Mouse (Mus musculus) heart, postnatal 36 days (tissue): ENCODE measurements around the gene Pcyt1a. TPM values are rescaled to one million over a fixed set of nuclear protein-coding genes. Genes with fewer than 3 reads are reported as not detected.
A peak's percentile ranks its signal among the peaks of the same experiment; 100 is the strongest.
"Not testable (repeated sequence)": the region's sequence is repeated elsewhere in the genome, so short reads cannot be mapped to it uniquely, and the experiment has no call there.

ENCODE experiments used
- DNase-seq, 2 experiments: peaks; one replicate each; pipeline ENCODE4 v3.0.0; 2021 to 2022
- intact Hi-C: fragments of 180-260 bp; cut with DNase I; formaldehyde crosslinking; loops from one replicate; pipeline ENCODE4 v1.15.1; 2025
- total RNA-seq, 2 experiments: library from RNA; stranded (reverse); gene quantifications; 2 replicates each; pipeline ENCODE4 v1.2.3; 2021

Gene Pcyt1a
- total RNA-seq, 2 experiments from 2014 or later: 127 to 141 TPM

- intact Hi-C loops: loop anchor here (5.0 kb wide), 2 partner anchors 100 to 180 kb away; partner anchors contain the start of gene Ubxn7
Observed at GRCm38 (mm10) chr16:32431926-32432325, 1.2 kb downstream of the Pcyt1a start.

GRCm38 (mm10) chr16:32433138-32433537 is 2.4 kb downstream of the Pcyt1a start:
- intact Hi-C loops: loop anchor here (5.0 kb wide), 2 partner anchors 101 to 179 kb away; partner anchors contain the start of gene Ubxn7
- no peak for DNase-seq

More at GRCm38 (mm10) chr16:32431926-32432325, 1.2 kb downstream of the Pcyt1a start:
- DNase-seq: no peak

GRCm38 (mm10) chr16:32434066-32434465 is 3.3 kb downstream of the Pcyt1a start:
- intact Hi-C loops: loop anchor here (5.0 kb wide), 2 partner anchors 102 to 178 kb away; partner anchors contain the start of gene Ubxn7
- DNase-seq: peak; percentile 30 to 43

GRCm38 (mm10) chr16:32434691-32435090 is 4.0 kb downstream of the Pcyt1a start:
- intact Hi-C loops: loop anchor here (5.0 kb wide), 2 partner anchors 102 to 178 kb away; partner anchors contain the start of gene Ubxn7
- DNase-seq: no peak

GRCm38 (mm10) chr16:32436657-32437056 is 5.9 kb downstream of the Pcyt1a start:
- DNase-seq: no peak
- intact Hi-C loops: no loop called here

GRCm38 (mm10) chr16:32437266-32437665 is 6.5 kb downstream of the Pcyt1a start:
- intact Hi-C loops: no loop called here
- DNase-seq: no peak

- DNase-seq: no peak
- intact Hi-C loops: no loop called here
Observed at GRCm38 (mm10) chr16:32441432-32441831, 10.7 kb downstream of the Pcyt1a start.

- DNase-seq, intact Hi-C loops: not testable (repeated sequence)
Observed at GRCm38 (mm10) chr16:32444615-32445014, 13.9 kb downstream of the Pcyt1a start.

- intact Hi-C loops: no loop called here
- DNase-seq: no peak
Observed at GRCm38 (mm10) chr16:32445558-32445957, 14.8 kb downstream of the Pcyt1a start.

GRCm38 (mm10) chr16:32446563-32447138 is 15.9 kb downstream of the Pcyt1a start:
- DNase-seq: no peak
- intact Hi-C loops: no loop called here

GRCm38 (mm10) chr16:32449665-32450064 is 18.9 kb downstream of the Pcyt1a start:
- intact Hi-C loops: no loop called here
- no peak for DNase-seq

- DNase-seq: no peak
- intact Hi-C loops: no loop called here
Observed at GRCm38 (mm10) chr16:32450133-32450532, 19.4 kb downstream of the Pcyt1a start.

- DNase-seq: no peak
- intact Hi-C loops: no loop called here
Observed at GRCm38 (mm10) chr16:32453102-32453501, 22.4 kb downstream of the Pcyt1a start.

GRCm38 (mm10) chr16:32454646-32455045 is 23.9 kb downstream of the Pcyt1a start:
- intact Hi-C loops: no loop called here
- DNase-seq: no peak

- no peak for DNase-seq
- intact Hi-C loops: no loop called here
Observed at GRCm38 (mm10) chr16:32456086-32456485, 25.4 kb downstream of the Pcyt1a start.

GRCm38 (mm10) chr16:32456761-32457160 is 26.0 kb downstream of the Pcyt1a start:
- no peak for DNase-seq
- intact Hi-C loops: no loop called here

GRCm38 (mm10) chr16:32457589-32458386 is 27.1 kb downstream of the Pcyt1a start:
- intact Hi-C loops: loop anchor here (1.0 to 2.0 kb wide), 3 partner anchors 29 to 193 kb away; no protein-coding TSS in a partner anchor
- DNase-seq: peak; percentile 52 to 62

GRCm38 (mm10) chr16:32460518-32460917 is 29.8 kb downstream of the Pcyt1a start:
- intact Hi-C loops: no loop called here
- DNase-seq: no peak

GRCm38 (mm10) chr16:32461713-32462112 is 31.0 kb downstream of the Pcyt1a start:
- no peak for DNase-seq
- intact Hi-C loops: no loop called here

GRCm38 (mm10) chr16:32462950-32463349 is 32.2 kb downstream of the Pcyt1a start:
- intact Hi-C loops: no loop called here
- no peak for DNase-seq

- intact Hi-C loops: no loop called here
- no peak for DNase-seq
Observed at GRCm38 (mm10) chr16:32463426-32463825, 32.7 kb downstream of the Pcyt1a start.

- intact Hi-C loops: no loop called here
- no peak for DNase-seq
Observed at GRCm38 (mm10) chr16:32464908-32465307, 34.2 kb downstream of the Pcyt1a start.
